Mouse (Mus musculus) G1E (cell line): ENCODE data around the gene Ppara.

Source experiments
- CTCF ChIP-seq: IDR thresholded peaks from 2 replicates; pipeline ENCODE4 v1.5.1; 2012; ENCODE audit warnings: low read depth, low read length, inconsistent platforms, mixed read lengths
- GATA1 ChIP-seq: IDR thresholded peaks from 2 replicates; pipeline ENCODE4 v1.6.1; 2012; ENCODE audit warnings: borderline replicate concordance, low read length, inconsistent platforms, mixed read lengths
- GATA2 ChIP-seq: IDR thresholded peaks from 2 replicates; pipeline ENCODE4 v1.6.1; 2012; ENCODE audit warnings: low read depth, low read length, inconsistent platforms, borderline replicate concordance
- POLR2AphosphoS5 ChIP-seq: IDR thresholded peaks from 2 replicates; pipeline ENCODE4 v1.6.1; 2012; ENCODE audit warnings: low read depth, low read length, inconsistent platforms; ENCODE audit not compliant: insufficient replicate concordance

- no peak for TF ChIP-seq CTCF
- TF ChIP-seq GATA1: no peak
- TF ChIP-seq POLR2AphosphoS5: no peak
- no peak for TF ChIP-seq GATA2
Measured at GRCm38 (mm10) chr15:85715059-85715458, 19.7 kb upstream of the Ppara start.
